Mouse (Mus musculus) hindlimb bud, embryonic 11.5 days (tissue): Measurements from ENCODE around the gene Plod3.
A peak's percentile ranks its signal among the peaks of the same experiment; 100 is the strongest.

Experiments used
- DNase-seq: peaks from one replicate; pipeline ENCODE4 v3.0.0-alpha.2; 2012; ENCODE audit warnings: low read depth, low spot score; ENCODE audit errors: extremely low spot score

The Plod3 gene

GRCm38 (mm10) chr5:137015913-137016312 lies 29.1 kb downstream of the Plod3 start:
- DNase-seq, result no peak

GRCm38 (mm10) chr5:137024318-137024717 lies 37.5 kb downstream of the Plod3 start:
- no peak for DNase-seq

- DNase-seq, result no peak
These were observed 38.3 kb downstream of the Plod3 start for GRCm38 (mm10) chr5:137025132-137025531.

- DNase-seq, result no peak
These were observed 39.3 kb downstream of the Plod3 start, which contains the start of gene Vgf for GRCm38 (mm10) chr5:137026092-137026491. Gene Vgf (plus strand): TSS chr5:137026392.

- no peak for DNase-seq
These were observed 41.9 kb downstream of the Plod3 start for GRCm38 (mm10) chr5:137028561-137029272.

GRCm38 (mm10) chr5:137029273-137029585 lies 42.4 kb downstream of the Plod3 start:
- no peak for DNase-seq

GRCm38 (mm10) chr5:137029643-137030415 lies 43.0 kb downstream of the Plod3 start:
- DNase-seq, result peak; percentile 81

- DNase-seq, result no peak
These were observed 43.6 kb downstream of the Plod3 start for GRCm38 (mm10) chr5:137030416-137030810.

- DNase-seq, result no peak
These were observed 44.5 kb downstream of the Plod3 start for GRCm38 (mm10) chr5:137031076-137032032.

- DNase-seq, result no peak
These were observed 45.2 kb downstream of the Plod3 start for GRCm38 (mm10) chr5:137032033-137032421.

- DNase-seq, result peak; percentile 46
These were observed 45.8 kb downstream of the Plod3 start for GRCm38 (mm10) chr5:137032641-137033074.

GRCm38 (mm10) chr5:137036211-137036610 lies 49.4 kb downstream of the Plod3 start:
- no peak for DNase-seq

- no peak for DNase-seq
These were observed 52.6 kb downstream of the Plod3 start for GRCm38 (mm10) chr5:137039453-137039852.

GRCm38 (mm10) chr5:137041442-137041841 lies 54.6 kb downstream of the Plod3 start:
- no peak for DNase-seq

- no peak for DNase-seq
These were observed 57.2 kb downstream of the Plod3 start for GRCm38 (mm10) chr5:137043997-137044396.

GRCm38 (mm10) chr5:137045402-137046323 lies 58.8 kb downstream of the Plod3 start, which contains the start of gene Ap1s1:
Gene Ap1s1 (minus strand): TSS chr5:137046135.
- DNase-seq, result peak; percentile 99
